Comparison of ENCODE assay signal across 25 mouse cellular contexts in genomic region chr11:90066405-90067250, GRCm38 (mm10). TPM values are rescaled to one million over a fixed set of nuclear protein-coding genes. Genes with fewer than 3 reads are reported as not detected.
DNase-seq lines count a peak whose midpoint lies in the region; ATAC-seq lines count a peak whose summit lies in the region.
"Had no signal": no experiment of that assay in that cellular context is flagged by ENCODE, and none has a peak within 500 bp of the region (broad histone marks: within the 10 kb centered on the region; RNA-seq: fewer than 3 reads in every experiment).

No protein-coding gene starts in this region.

- DNase-seq in heart, adult 11 months: peak; percentile 71
- peak; percentile 10 for DNase-seq in midbrain, embryonic 14.5 days
- DNase-seq in midbrain, embryonic 10.5 days (ENCODE audit: low spot score): no peak
- no peak for DNase-seq in spleen, adult 18-20 months
- DNase-seq: adrenal gland, postnatal 14 days; cerebellum, adult 11-12 months; cerebellum, postnatal 14 days; kidney, adult 2 months; kidney, postnatal 36 days; layer of hippocampus, adult 9-11 months; left cerebral cortex, postnatal 4 days; liver, embryonic 13.5 days; thymus, postnatal 25 days had no signal

- H3K36me3 ChIP-seq in heart, embryonic 12.5 days: no peaks in the 10 kb centered on the region
- no peaks in the 10 kb centered on the region for H3K36me3 ChIP-seq in midbrain, embryonic 14.5 days (ENCODE audit: control insufficient read depth, insufficient read depth, low read length)
- H3K36me3 ChIP-seq in midbrain, embryonic 10.5 days: no peaks in the 10 kb centered on the region
- no peaks in the 10 kb centered on the region for H3K36me3 ChIP-seq in embryonic facial prominence, embryonic 12.5 days
- H3K36me3 ChIP-seq in stomach, embryonic 16.5 days (ENCODE audit: control insufficient read depth, insufficient read depth, low read length): no peaks in the 10 kb centered on the region
- H3K36me3 ChIP-seq: forebrain, embryonic 10.5 days; G1E; heart, embryonic 15.5 days; hindbrain, embryonic 10.5 days; liver, embryonic 13.5 days; lung, embryonic 15.5 days; midbrain, embryonic 15.5 days had no signal

- H3K4me2 ChIP-seq in heart, embryonic 12.5 days: no peak overlapping the region
- H3K4me2 ChIP-seq in midbrain, embryonic 14.5 days (ENCODE audit: low read length): no peak overlapping the region
- H3K4me2 ChIP-seq in embryonic facial prominence, embryonic 12.5 days (replicated peaks): 0 out of 2 replicates have a peak overlapping the region, but pooled peaks have one; percentile 8
- H3K4me2 ChIP-seq in stomach, embryonic 16.5 days (ENCODE audit: low read depth, low read length): no peak overlapping the region
- H3K4me2 ChIP-seq: heart, embryonic 15.5 days; liver, embryonic 13.5 days; lung, embryonic 15.5 days; midbrain, embryonic 15.5 days had no signal

- WGBS in heart, embryonic 12.5 days: 75% methylated on average over 23 of the region's 23 CpGs
- 74% methylated on average over 23 of the region's 23 CpGs for WGBS in midbrain, embryonic 14.5 days
- WGBS in midbrain, embryonic 10.5 days: 91% methylated on average over 23 of the region's 23 CpGs
- 47% methylated on average over 23 of the region's 23 CpGs for WGBS in embryonic facial prominence, embryonic 12.5 days
- WGBS in stomach, embryonic 16.5 days: 71% methylated on average over 23 of the region's 23 CpGs

- 0 out of 2 replicates have a peak, but pooled peaks cover 3% of the 10 kb centered on the region for H3K4me1 ChIP-seq in heart, embryonic 12.5 days (replicated peaks)
- no peaks in the 10 kb centered on the region for H3K4me1 ChIP-seq in midbrain, embryonic 14.5 days (ENCODE audit: control insufficient read depth, insufficient read depth, low read length)
- H3K4me1 ChIP-seq in midbrain, embryonic 10.5 days: peaks cover under 1% of the 10 kb centered on the region; the same call in 1 of the 2 replicates
- 0 out of 2 replicates have a peak, but pooled peaks cover 3% of the 10 kb centered on the region for H3K4me1 ChIP-seq in embryonic facial prominence, embryonic 12.5 days
- H3K4me1 ChIP-seq in stomach, embryonic 16.5 days (ENCODE audit: control insufficient read depth, insufficient read depth, low read length): no peaks in the 10 kb centered on the region
- H3K4me1 ChIP-seq: heart, embryonic 15.5 days; liver, embryonic 13.5 days; midbrain, embryonic 15.5 days had no signal

- no peak overlapping the region for H3K9ac ChIP-seq in heart, embryonic 12.5 days
- H3K9ac ChIP-seq in midbrain, embryonic 14.5 days (replicated peaks; ENCODE audit: low read length): no peak overlapping the region
- no peak overlapping the region for H3K9ac ChIP-seq in embryonic facial prominence, embryonic 12.5 days
- H3K9ac ChIP-seq in stomach, embryonic 16.5 days (ENCODE audit: low read length): no peak overlapping the region
- H3K9ac ChIP-seq: heart, embryonic 15.5 days; liver, embryonic 13.5 days; lung, embryonic 15.5 days; midbrain, embryonic 15.5 days had no signal

- ATAC-seq in heart, embryonic 12.5 days (ENCODE audit: insufficient number of reproducible peaks, low FRiP score): no peak
- no peak for ATAC-seq in midbrain, embryonic 14.5 days (ENCODE audit: low FRiP score, low TSS enrichment)
- no peak for ATAC-seq in embryonic facial prominence, embryonic 12.5 days (ENCODE audit: insufficient number of reproducible peaks, insufficient read depth, low FRiP score, low TSS enrichment)
- 0 out of 2 replicates have a peak, but pooled peaks have one; percentile 13 for ATAC-seq in stomach, embryonic 16.5 days (ENCODE audit: insufficient read depth, low FRiP score)
- no peak for ATAC-seq in megakaryocyte progenitor cell, adult 5-6 weeks (replicated peaks; ENCODE audit: poor library complexity)
- ATAC-seq: midbrain, embryonic 15.5 days had no signal

- H3K27me3 ChIP-seq in heart, embryonic 12.5 days (replicated peaks): no peaks in the 10 kb centered on the region
- H3K27me3 ChIP-seq in midbrain, embryonic 14.5 days (ENCODE audit: control insufficient read depth, insufficient read depth, low read length): no peaks in the 10 kb centered on the region
- H3K27me3 ChIP-seq in midbrain, embryonic 10.5 days (ENCODE audit: low read depth, poor library complexity, severe bottlenecking): no peaks in the 10 kb centered on the region
- H3K27me3 ChIP-seq in embryonic facial prominence, embryonic 12.5 days: no peaks in the 10 kb centered on the region
- H3K27me3 ChIP-seq in stomach, embryonic 16.5 days (ENCODE audit: control insufficient read depth, insufficient read depth, low read length): no peaks in the 10 kb centered on the region
- H3K27me3 ChIP-seq: heart, embryonic 15.5 days; liver, embryonic 13.5 days; lung, embryonic 15.5 days; midbrain, embryonic 15.5 days had no signal

- no peaks in the 10 kb centered on the region for H3K9me3 ChIP-seq in heart, embryonic 12.5 days (replicated peaks)
- H3K9me3 ChIP-seq in midbrain, embryonic 14.5 days (ENCODE audit: control insufficient read depth, low read length): no peaks in the 10 kb centered on the region
- H3K9me3 ChIP-seq in midbrain, embryonic 10.5 days (replicated peaks): no peaks in the 10 kb centered on the region
- H3K9me3 ChIP-seq in embryonic facial prominence, embryonic 12.5 days: no peaks in the 10 kb centered on the region
- no peaks in the 10 kb centered on the region for H3K9me3 ChIP-seq in stomach, embryonic 16.5 days (replicated peaks; ENCODE audit: control insufficient read depth, low read length)
- H3K9me3 ChIP-seq: forebrain, embryonic 10.5 days; heart, embryonic 15.5 days; liver, embryonic 13.5 days; lung, embryonic 15.5 days; midbrain, embryonic 15.5 days had no signal

- H3K27ac ChIP-seq in heart, embryonic 12.5 days (ENCODE audit: poor library complexity, severe bottlenecking): no peak overlapping the region
- H3K27ac ChIP-seq in midbrain, embryonic 14.5 days (replicated peaks; ENCODE audit: low read depth, low read length): no peak overlapping the region
- H3K27ac ChIP-seq in midbrain, embryonic 10.5 days (replicated peaks): no peak overlapping the region
- H3K27ac ChIP-seq in embryonic facial prominence, embryonic 12.5 days: no peak overlapping the region
- no peak overlapping the region for H3K27ac ChIP-seq in stomach, embryonic 16.5 days (ENCODE audit: low read length)
- H3K27ac ChIP-seq: forebrain, embryonic 10.5 days; heart, embryonic 15.5 days; hindbrain, embryonic 10.5 days; left cerebral cortex, adult 2 months; liver, embryonic 13.5 days; lung, embryonic 15.5 days; midbrain, embryonic 15.5 days had no signal

- no peak overlapping the region for H3K4me3 ChIP-seq in heart, embryonic 12.5 days
- no peak overlapping the region for H3K4me3 ChIP-seq in midbrain, embryonic 14.5 days (replicated peaks; ENCODE audit: low read depth, low read length)
- no peak overlapping the region for H3K4me3 ChIP-seq in midbrain, embryonic 10.5 days
- H3K4me3 ChIP-seq in embryonic facial prominence, embryonic 12.5 days: no peak overlapping the region
- H3K4me3 ChIP-seq in stomach, embryonic 16.5 days (replicated peaks; ENCODE audit: low read length): no peak overlapping the region
- H3K4me3 ChIP-seq: forebrain, embryonic 10.5 days; heart, embryonic 15.5 days; hindbrain, embryonic 10.5 days; left cerebral cortex, adult 2 months; liver, embryonic 13.5 days; lung, embryonic 15.5 days; midbrain, embryonic 15.5 days; myocyte had no signal

RNA-seq across cellular contexts. Expression of gene Tmem100, which starts 36.5 kb away (rescaled TPM):
- polyA plus RNA-seq in heart, embryonic 12.5 days (2016; fragmentation: Nextera tagmentation; extraction: Ambion mirVana): 15.9 and 17.1 TPM in 2 replicates
- 5.9 and 8.7 TPM in 2 replicates for polyA plus RNA-seq in midbrain, embryonic 14.5 days (2014; fragmentation: Nextera tagmentation; extraction: Ambion mirVana)
- 5.8 and 5.9 TPM in 2 replicates for polyA plus RNA-seq in midbrain, embryonic 10.5 days (2016; fragmentation: Nextera tagmentation; extraction: Ambion mirVana)
- 25.9 and 27.5 TPM in 2 replicates for polyA plus RNA-seq in embryonic facial prominence, embryonic 12.5 days (2016; fragmentation: Nextera tagmentation; extraction: Ambion mirVana)
- 32.0 and 34.1 TPM in 2 replicates for polyA plus RNA-seq in stomach, embryonic 16.5 days (2015; fragmentation: Nextera tagmentation; extraction: Ambion mirVana)
- 0.22 TPM in 1 of 2 replicates, not detected in the other for total RNA-seq in megakaryocyte progenitor cell, adult 5-6 weeks (2015)
- 0.17 TPM in 1 of 2 replicates, not detected in the other for total RNA-seq in megakaryocyte progenitor cell, adult 5-6 weeks (2017)
- polyA plus RNA-seq: myocyte had no signal

Comparison
In these comparisons a context has a peak if more than half of its experiments do, and no peak if none do; other contexts are left out.
1. DNase-seq: peak in heart, adult 11 months (single experiment) and midbrain, embryonic 14.5 days (single experiment); none in midbrain, embryonic 10.5 days (single experiment) and spleen, adult 18-20 months (0 of 2).